Mouse (Mus musculus) kidney, embryonic 14.5 days (tissue): Measurements from ENCODE around the gene Zic4. TPM values are rescaled to one million over a fixed set of nuclear protein-coding genes. Genes with fewer than 3 reads are reported as not detected.

ENCODE experiments used
- ATAC-seq: fragments of 200-750 bp; cut with Nextera tagmentation; 2 replicates; pipeline ENCODE4 v1.8.0; 2017; ENCODE audit warnings: moderate number of reproducible peaks, mild to moderate bottlenecking, moderate TSS enrichment, moderate library complexity; ENCODE audit not compliant: low FRiP score, low TSS enrichment
- H3K27ac ChIP-seq: fragments of 300-500 bp; sonication (generic); 2 replicates; pipeline ENCODE4 v1.5.1; 2014; ENCODE audit warnings: low read depth, mild to moderate bottlenecking, low read length, moderate library complexity, mixed read lengths
- H3K27me3 ChIP-seq: fragments of 300-500 bp; sonication (generic); 2 replicates; pipeline ENCODE4 v1.6.1; 2014; ENCODE audit warnings: mild to moderate bottlenecking, low read length; ENCODE audit not compliant: control insufficient read depth, insufficient read depth
- H3K36me3 ChIP-seq: fragments of 300-500 bp; sonication (generic); 2 replicates; pipeline ENCODE4 v1.6.1; 2014; ENCODE audit warnings: low read length, mixed read lengths; ENCODE audit not compliant: control insufficient read depth, insufficient read depth
- H3K4me1 ChIP-seq: fragments of 300-500 bp; sonication (generic); 2 replicates; pipeline ENCODE4 v1.6.1; 2014; ENCODE audit warnings: low read length, mixed read lengths; ENCODE audit not compliant: control insufficient read depth, insufficient read depth
- H3K4me2 ChIP-seq: fragments of 300-500 bp; sonication (generic); replicated peaks from 2 replicates; pipeline ENCODE4 v1.6.1; 2014; ENCODE audit warnings: low read depth, mild to moderate bottlenecking, low read length
- H3K4me3 ChIP-seq: fragments of 300-500 bp; sonication (generic); 2 replicates; pipeline ENCODE4 v1.5.1; 2014; ENCODE audit warnings: mild to moderate bottlenecking, low read length
- H3K9ac ChIP-seq: fragments of 300-500 bp; sonication (generic); 2 replicates; pipeline ENCODE4 v1.6.1; 2014; ENCODE audit warnings: low read depth, mild to moderate bottlenecking, low read length, moderate library complexity
- H3K9me3 ChIP-seq: fragments of 300-500 bp; sonication (generic); 2 replicates; pipeline ENCODE4 v1.6.1; 2016; ENCODE audit warnings: low read length; ENCODE audit not compliant: control insufficient read depth
- WGBS: fragments of 180-500 bp; shearing (Covaris S2); extraction: QIAGEN DNeasy Blood & Tissue Kit; methylation state at CpG from one replicate; pipeline ENCODE4 v1.1.7; 2014; 5-methylcytosine and 5-hydroxymethylcytosine counted together
- polyA plus RNA-seq: library from polyadenylated mRNA; unstranded; fragments of >200 nt; fragmentation: Nextera tagmentation; extraction: Ambion mirVana; gene quantifications from 2 replicates; pipeline ENCODE4 v1.2.1, GENCODE M21; 2014

Zic4 gene
- polyA plus RNA-seq, 1 experiment from 2014 or later: not detected

GRCm38 (mm10) chr9:91366226-91366998 is 4.2 kb downstream of the Zic4 start:
- no peak overlapping the region for H3K9ac ChIP-seq
- no peak overlapping the region for H3K27ac ChIP-seq
- H3K4me1 ChIP-seq: no peaks in the 10 kb centered on the region
- no peak for ATAC-seq
- H3K4me3 ChIP-seq: no peak overlapping the region
- WGBS: 2% methylated on average over 16 of the region's 18 CpGs
- H3K9me3 ChIP-seq: no peaks in the 10 kb centered on the region
- H3K27me3 ChIP-seq: peaks cover 98% of the 10 kb centered on the region
- H3K4me2 ChIP-seq: no peak overlapping the region
- H3K36me3 ChIP-seq: no peaks in the 10 kb centered on the region

GRCm38 (mm10) chr9:91366999-91367811 is 5.0 kb downstream of the Zic4 start:
- Histone ChIP-seq H3K4me2 (no peak overlapping the region), H3K27me3 (peaks cover 98% of the 10 kb centered on the region)
- WGBS: 1% methylated on average over 30 of the region's 30 CpGs

GRCm38 (mm10) chr9:91368150-91368549 is 5.9 kb downstream of the Zic4 start:
- no peaks in the 10 kb centered on the region for H3K4me1 ChIP-seq
- H3K9me3 ChIP-seq: no peaks in the 10 kb centered on the region
- H3K27ac ChIP-seq: no peak overlapping the region
- H3K27me3 ChIP-seq: peaks cover 99% of the 10 kb centered on the region
- no peaks in the 10 kb centered on the region for H3K36me3 ChIP-seq
- H3K4me3 ChIP-seq: no peak overlapping the region
- ATAC-seq: no peak
- WGBS: 7% methylated on average over 3 of the region's 3 CpGs
- H3K4me2 ChIP-seq: no peak overlapping the region
- H3K9ac ChIP-seq: no peak overlapping the region

More at GRCm38 (mm10) chr9:91366999-91367811, 5.0 kb downstream of the Zic4 start:
- Histone ChIP-seq H3K9me3 (no peaks in the 10 kb centered on the region), H3K4me1 (no peaks in the 10 kb centered on the region), H3K27ac (no peak overlapping the region), H3K9ac (no peak overlapping the region), H3K36me3 (no peaks in the 10 kb centered on the region), H3K4me3 (no peak overlapping the region)
- ATAC-seq: no peak

GRCm38 (mm10) chr9:91368946-91369292 is 6.7 kb downstream of the Zic4 start:
- Histone ChIP-seq H3K27ac (no peak overlapping the region), H3K4me2 (no peak overlapping the region), H3K4me3 (no peak overlapping the region), H3K4me1 (no peaks in the 10 kb centered on the region), H3K9ac (no peak overlapping the region), H3K36me3 (no peaks in the 10 kb centered on the region), H3K27me3 (peaks cover 99% of the 10 kb centered on the region), H3K9me3 (no peaks in the 10 kb centered on the region)
- 3% methylated on average over 13 of the region's 13 CpGs for WGBS
- ATAC-seq: no peak

GRCm38 (mm10) chr9:91369293-91369991 is 7.2 kb downstream of the Zic4 start:
- WGBS: 3% methylated on average over 26 of the region's 26 CpGs
- Histone ChIP-seq H3K9ac (no peak overlapping the region), H3K4me3 (no peak overlapping the region), H3K27ac (no peak overlapping the region), H3K27me3 (peaks cover 99% of the 10 kb centered on the region), H3K36me3 (no peaks in the 10 kb centered on the region), H3K9me3 (no peaks in the 10 kb centered on the region), H3K4me2 (no peak overlapping the region), H3K4me1 (no peaks in the 10 kb centered on the region)
- no peak for ATAC-seq

- 14% methylated on average over 6 of the region's 6 CpGs for WGBS
- H3K4me2 ChIP-seq: no peak overlapping the region
- no peak for ATAC-seq
Observed at GRCm38 (mm10) chr9:91370191-91370708, 8.0 kb downstream of the Zic4 start.

GRCm38 (mm10) chr9:91371011-91371410 is 8.8 kb downstream of the Zic4 start:
- no peaks in the 10 kb centered on the region for H3K4me1 ChIP-seq
- no peak overlapping the region for H3K4me2 ChIP-seq
- no peaks in the 10 kb centered on the region for H3K36me3 ChIP-seq
- H3K27ac ChIP-seq: no peak overlapping the region
- H3K4me3 ChIP-seq: no peak overlapping the region
- H3K9me3 ChIP-seq: no peaks in the 10 kb centered on the region
- no peak overlapping the region for H3K9ac ChIP-seq
- ATAC-seq: no peak
- peaks cover 99% of the 10 kb centered on the region for H3K27me3 ChIP-seq

More at GRCm38 (mm10) chr9:91370191-91370708, 8.0 kb downstream of the Zic4 start:
- H3K4me1 ChIP-seq: no peaks in the 10 kb centered on the region
- H3K4me3 ChIP-seq: no peak overlapping the region
- no peak overlapping the region for H3K27ac ChIP-seq
- H3K9ac ChIP-seq: no peak overlapping the region
- no peaks in the 10 kb centered on the region for H3K36me3 ChIP-seq
- peaks cover 99% of the 10 kb centered on the region for H3K27me3 ChIP-seq
- no peaks in the 10 kb centered on the region for H3K9me3 ChIP-seq

GRCm38 (mm10) chr9:91371608-91372007 is 9.4 kb downstream of the Zic4 start:
- no peak for ATAC-seq
- no peaks in the 10 kb centered on the region for H3K36me3 ChIP-seq
- H3K27ac ChIP-seq: no peak overlapping the region
- H3K9ac ChIP-seq: no peak overlapping the region
- 8% methylated on average over 4 of the region's 4 CpGs for WGBS
- H3K4me1 ChIP-seq: no peaks in the 10 kb centered on the region
- H3K9me3 ChIP-seq: no peaks in the 10 kb centered on the region
- peaks cover 99% of the 10 kb centered on the region for H3K27me3 ChIP-seq
- no peak overlapping the region for H3K4me2 ChIP-seq
- H3K4me3 ChIP-seq: no peak overlapping the region
